Mouse (Mus musculus) embryonic facial prominence, embryonic 10.5 days (tissue): ENCODE results near the gene Stx17. TPM values are rescaled to one million over a fixed set of nuclear protein-coding genes. Genes with fewer than 3 reads are reported as not detected.

Experiments
- DNase-seq: peaks from one replicate; pipeline ENCODE4 v3.0.0-alpha.2; 2017; ENCODE audit warnings: low spot score
- H3K27ac ChIP-seq: fragments of 300-500 bp; sonication (generic); replicated peaks from 2 replicates; pipeline ENCODE4 v1.5.1; 2016; ENCODE audit warnings: mild to moderate bottlenecking
- H3K27me3 ChIP-seq: fragments of 300-500 bp; sonication (generic); replicated peaks from 2 replicates; pipeline ENCODE4 v1.6.1; 2016; ENCODE audit warnings: low read depth, mild to moderate bottlenecking; ENCODE audit not compliant: poor library complexity, severe bottlenecking
- H3K36me3 ChIP-seq: fragments of 300-500 bp; sonication (generic); replicated peaks from 2 replicates; pipeline ENCODE4 v1.6.1; 2016; ENCODE audit warnings: mild to moderate bottlenecking, moderate library complexity
- H3K4me1 ChIP-seq: fragments of 300-500 bp; sonication (generic); 2 replicates; pipeline ENCODE4 v1.6.1; 2016
- H3K4me3 ChIP-seq: fragments of 300-500 bp; sonication (generic); 2 replicates; pipeline ENCODE4 v1.5.1; 2016; ENCODE audit warnings: mild to moderate bottlenecking, moderate library complexity
- H3K9me3 ChIP-seq: fragments of 300-500 bp; sonication (generic); 2 replicates; pipeline ENCODE4 v1.6.1; 2016; ENCODE audit warnings: mild to moderate bottlenecking
- WGBS: fragments of 180-500 bp; shearing (Covaris S2); methylation state at CpG from one replicate; pipeline ENCODE4 v1.1.7; 2016; 5-methylcytosine and 5-hydroxymethylcytosine counted together
- polyA plus RNA-seq: library from polyadenylated mRNA; unstranded; fragments of >200 nt; fragmentation: Nextera tagmentation; extraction: Ambion mirVana; gene quantifications from 2 replicates; pipeline ENCODE4 v1.2.1, GENCODE M21; 2016

Gene Stx17
- polyA plus RNA-seq, 1 experiment from 2014 or later = 24.2 TPM

- WGBS = 72% methylated on average over 2 of the region's 2 CpGs
- no peak for DNase-seq
- Histone ChIP-seq H3K27ac (no peak overlapping the region), H3K36me3 (no peaks in the 10 kb centered on the region), H3K9me3 (no peaks in the 10 kb centered on the region), H3K27me3 (no peaks in the 10 kb centered on the region), H3K4me1 (no peaks in the 10 kb centered on the region), H3K4me3 (no peak overlapping the region)
Measured at GRCm38 (mm10) chr4:48108591-48108990, 16.1 kb upstream of the Stx17 start.

GRCm38 (mm10) chr4:48110331-48110730 lies 14.4 kb upstream of the Stx17 start:
- no peak overlapping the region for H3K27ac ChIP-seq
- no peaks in the 10 kb centered on the region for H3K4me1 ChIP-seq
- 91% methylated on average over 3 of the region's 3 CpGs for WGBS
- no peak overlapping the region for H3K4me3 ChIP-seq
- H3K9me3 ChIP-seq = no peaks in the 10 kb centered on the region
- no peaks in the 10 kb centered on the region for H3K27me3 ChIP-seq
- no peaks in the 10 kb centered on the region for H3K36me3 ChIP-seq
- DNase-seq = no peak

GRCm38 (mm10) chr4:48116191-48116590 lies 8.5 kb upstream of the Stx17 start:
- Histone ChIP-seq H3K27ac (no peak overlapping the region), H3K9me3 (no peaks in the 10 kb centered on the region), H3K36me3 (no peaks in the 10 kb centered on the region), H3K27me3 (no peaks in the 10 kb centered on the region), H3K4me3 (no peak overlapping the region), H3K4me1 (no peaks in the 10 kb centered on the region)
- no peak for DNase-seq
- WGBS = 66% methylated on average over 4 of the region's 4 CpGs

GRCm38 (mm10) chr4:48124416-48124772 lies 321 bp upstream of the Stx17 start:
- peak overlapping the region; percentile 81 for H3K4me3 ChIP-seq
- H3K4me1 ChIP-seq = peaks cover 13% of the 10 kb centered on the region
- H3K27me3 ChIP-seq = 0 out of 2 replicates have a peak, but pooled peaks cover 4% of the 10 kb centered on the region
- DNase-seq = no peak
- H3K9me3 ChIP-seq = no peaks in the 10 kb centered on the region
- peak overlapping the region; percentile 88; the same call in 1 of the 2 replicates for H3K27ac ChIP-seq
- 4% methylated on average over 9 of the region's 9 CpGs for WGBS
- no peaks in the 10 kb centered on the region for H3K36me3 ChIP-seq

DNA sequence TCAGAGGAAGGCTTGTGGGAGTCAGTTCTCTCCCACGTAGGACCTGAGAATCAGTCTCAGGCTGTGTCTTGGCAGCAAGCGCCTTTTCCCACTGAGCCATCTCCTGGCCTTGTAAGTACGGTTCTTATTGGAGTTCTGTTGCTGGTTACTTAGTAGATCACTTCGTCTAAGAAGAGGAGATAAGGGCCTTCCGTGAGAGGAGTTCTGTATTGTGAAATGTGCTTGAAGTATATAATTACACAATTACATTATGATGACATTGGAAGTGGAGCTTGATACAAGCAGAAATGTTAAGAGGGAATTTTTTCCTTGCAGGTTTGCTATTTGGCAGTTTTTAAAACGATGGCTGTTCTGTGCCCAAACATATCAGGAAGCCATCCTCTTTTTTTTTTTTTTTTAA lies 5.6 kb downstream of the Stx17 start:
- H3K27ac ChIP-seq = no peak overlapping the region
- no peak for DNase-seq
- H3K27me3 ChIP-seq = no peaks in the 10 kb centered on the region
- no peaks in the 10 kb centered on the region for H3K9me3 ChIP-seq
- peaks cover 2% of the 10 kb centered on the region; the same call in 1 of the 2 replicates for H3K36me3 ChIP-seq
- no peak overlapping the region for H3K4me3 ChIP-seq
- H3K4me1 ChIP-seq = peaks cover 1% of the 10 kb centered on the region; the same call in 1 of the 2 replicates
- WGBS = 88% methylated on average over 6 of the region's 6 CpGs

DNA sequence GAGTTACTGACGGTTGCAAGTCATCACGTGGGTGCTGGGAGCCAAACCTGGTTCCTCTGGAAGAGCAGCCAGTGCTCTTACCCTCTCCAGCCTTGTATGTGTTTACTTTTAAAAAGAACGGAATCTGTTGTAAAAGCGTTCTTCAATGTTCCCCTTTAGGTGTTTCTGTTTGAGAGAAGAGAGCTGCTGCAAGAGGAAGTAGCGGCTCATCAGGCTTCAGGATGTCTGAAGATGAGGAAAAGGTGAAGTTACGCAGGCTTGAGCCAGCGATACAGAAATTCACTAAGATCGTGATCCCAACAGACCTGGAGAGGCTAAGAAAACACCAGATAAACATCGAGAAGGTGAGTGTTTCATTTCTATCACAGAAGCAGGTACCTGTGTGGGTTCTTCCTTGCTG lies 6.9 kb downstream of the Stx17 start:
- H3K36me3 ChIP-seq = peaks cover 3% of the 10 kb centered on the region; the same call in 1 of the 2 replicates
- no peaks in the 10 kb centered on the region for H3K27me3 ChIP-seq
- H3K27ac ChIP-seq = no peak overlapping the region
- no peak for DNase-seq
- WGBS = 96% methylated on average over 9 of the region's 9 CpGs
- no peaks in the 10 kb centered on the region for H3K9me3 ChIP-seq
- no peaks in the 10 kb centered on the region for H3K4me1 ChIP-seq
- H3K4me3 ChIP-seq = no peak overlapping the region

- no peaks in the 10 kb centered on the region for H3K9me3 ChIP-seq
- no peak for DNase-seq
- peaks cover 3% of the 10 kb centered on the region; the same call in 1 of the 2 replicates for H3K36me3 ChIP-seq
- no peak overlapping the region for H3K27ac ChIP-seq
- no peaks in the 10 kb centered on the region for H3K4me1 ChIP-seq
- 87% methylated on average over 3 of the region's 3 CpGs for WGBS
- no peaks in the 10 kb centered on the region for H3K27me3 ChIP-seq
- H3K4me3 ChIP-seq = no peak overlapping the region
Measured at GRCm38 (mm10) chr4:48132721-48133120, 8.0 kb downstream of the Stx17 start.

DNA sequence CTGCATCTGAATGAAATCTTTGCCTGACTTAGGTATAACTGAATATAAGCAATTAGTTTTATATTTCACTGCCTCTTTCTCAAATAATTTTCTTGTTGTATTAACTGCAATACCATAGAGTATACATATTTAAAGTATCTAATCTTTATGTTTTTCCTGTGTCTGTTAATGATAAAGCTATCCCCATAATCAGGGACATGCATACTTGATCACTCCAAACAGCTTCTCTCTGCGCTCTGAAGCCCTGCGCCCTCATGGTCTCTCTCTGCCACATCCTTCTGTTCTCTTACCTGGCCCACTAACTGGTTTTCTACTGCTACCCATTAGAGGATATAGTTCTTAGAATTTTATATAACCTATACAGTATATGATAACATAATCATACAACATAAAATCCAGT lies 24.8 kb downstream of the Stx17 start:
- Histone ChIP-seq H3K27ac (no peak overlapping the region), H3K9me3 (no peaks in the 10 kb centered on the region), H3K4me3 (no peak overlapping the region), H3K27me3 (no peaks in the 10 kb centered on the region), H3K4me1 (no peaks in the 10 kb centered on the region), H3K36me3 (no peaks in the 10 kb centered on the region)
- WGBS = 93% methylated on average over 2 of the region's 2 CpGs
- DNase-seq = no peak

DNA sequence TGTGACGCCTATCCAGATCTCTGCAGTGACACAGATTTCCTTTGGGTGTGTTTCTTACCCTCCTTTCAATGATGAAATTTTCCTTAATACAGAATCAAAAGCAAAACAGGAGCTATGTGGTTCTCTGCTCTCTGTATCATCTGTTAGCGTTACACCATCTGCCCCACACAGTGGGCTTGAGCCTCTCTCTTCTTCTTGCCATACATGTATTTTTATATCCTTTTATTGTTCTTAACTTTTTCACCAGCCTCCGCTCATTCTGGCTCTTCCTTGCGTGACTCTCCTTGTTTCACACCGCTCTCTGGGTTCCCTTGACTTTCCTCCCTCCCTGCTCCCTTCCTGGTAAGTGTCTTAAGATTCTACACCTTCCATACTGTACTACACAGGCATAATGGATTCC lies 28.5 kb downstream of the Stx17 start:
- Histone ChIP-seq H3K4me1 (no peaks in the 10 kb centered on the region), H3K4me3 (no peak overlapping the region), H3K27ac (no peak overlapping the region), H3K9me3 (no peaks in the 10 kb centered on the region), H3K27me3 (no peaks in the 10 kb centered on the region), H3K36me3 (no peaks in the 10 kb centered on the region)
- no peak for DNase-seq
- WGBS = 90% methylated on average over 5 of the region's 5 CpGs

GRCm38 (mm10) chr4:48155864-48156263 lies 31.1 kb downstream of the Stx17 start:
- Histone ChIP-seq H3K9me3 (no peaks in the 10 kb centered on the region), H3K27ac (no peak overlapping the region), H3K4me3 (no peak overlapping the region), H3K27me3 (no peaks in the 10 kb centered on the region), H3K4me1 (no peaks in the 10 kb centered on the region), H3K36me3 (no peaks in the 10 kb centered on the region; the same call in 1 of the 2 replicates)
- 59% methylated on average over 1 of the region's 1 CpGs for WGBS
- no peak for DNase-seq

DNA sequence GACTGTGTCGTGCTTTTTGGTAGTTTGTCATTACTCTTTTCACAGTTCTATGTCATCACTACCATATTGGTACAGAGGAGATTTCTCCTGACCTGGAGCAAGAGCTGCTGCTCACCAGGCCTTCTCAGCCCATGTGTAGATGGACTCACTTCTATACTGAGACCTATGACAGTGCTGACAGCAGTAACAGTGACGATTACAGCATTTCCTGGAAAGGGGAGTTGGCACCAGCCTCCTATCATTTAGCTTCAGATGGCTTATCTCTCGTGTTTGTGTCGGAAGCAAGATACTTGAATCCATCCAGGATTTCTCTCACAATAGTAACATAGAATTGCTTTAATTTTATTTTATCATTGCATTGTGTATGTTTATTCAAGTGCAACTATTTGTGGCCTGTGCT lies 35.7 kb downstream of the Stx17 start:
- no peak for DNase-seq
- 90% methylated on average over 4 of the region's 4 CpGs for WGBS
- Histone ChIP-seq H3K9me3 (no peaks in the 10 kb centered on the region), H3K27me3 (no peaks in the 10 kb centered on the region), H3K4me3 (no peak overlapping the region), H3K27ac (no peak overlapping the region), H3K36me3 (no peaks in the 10 kb centered on the region; the same call in 1 of the 2 replicates), H3K4me1 (no peaks in the 10 kb centered on the region)

GRCm38 (mm10) chr4:48163851-48164250 lies 39.1 kb downstream of the Stx17 start:
- 84% methylated on average over 5 of the region's 5 CpGs for WGBS

DNA sequence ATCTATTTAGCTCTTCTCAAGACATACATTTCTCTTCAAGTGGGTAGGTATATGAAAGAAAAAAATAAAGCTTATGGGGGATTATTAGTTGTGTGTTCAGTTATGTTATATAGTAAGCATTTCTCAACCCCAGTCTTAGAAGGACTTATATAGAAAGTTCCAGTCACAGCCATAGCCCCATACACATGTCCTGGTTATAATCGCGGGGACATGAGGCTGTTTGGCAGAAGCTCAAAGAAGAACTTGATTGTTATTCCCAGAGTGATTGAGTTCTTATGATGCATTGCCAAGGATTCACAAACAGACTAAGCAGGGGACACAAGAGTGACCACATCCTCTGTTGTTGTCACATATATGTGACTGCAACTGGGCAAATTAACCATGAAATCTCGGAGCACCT lies 51.0 kb downstream of the Stx17 start:
- H3K36me3 ChIP-seq = no peaks in the 10 kb centered on the region
- H3K9me3 ChIP-seq = no peaks in the 10 kb centered on the region
- H3K4me3 ChIP-seq = no peak overlapping the region
- no peak for DNase-seq
- H3K27ac ChIP-seq = no peak overlapping the region
- no peaks in the 10 kb centered on the region for H3K4me1 ChIP-seq
- WGBS = 94% methylated on average over 3 of the region's 3 CpGs
- H3K27me3 ChIP-seq = no peaks in the 10 kb centered on the region

More at GRCm38 (mm10) chr4:48163851-48164250, 39.1 kb downstream of the Stx17 start:
- Histone ChIP-seq H3K4me3 (no peak overlapping the region), H3K36me3 (peaks cover 8% of the 10 kb centered on the region), H3K9me3 (no peaks in the 10 kb centered on the region), H3K27ac (no peak overlapping the region), H3K27me3 (no peaks in the 10 kb centered on the region), H3K4me1 (no peaks in the 10 kb centered on the region)
- DNase-seq = no peak

GRCm38 (mm10) chr4:48180922-48181321 lies 56.2 kb downstream of the Stx17 start:
- Histone ChIP-seq H3K9me3 (no peaks in the 10 kb centered on the region), H3K4me1 (peaks cover 3% of the 10 kb centered on the region; the same call in 1 of the 2 replicates), H3K27me3 (no peaks in the 10 kb centered on the region), H3K27ac (no peak overlapping the region), H3K4me3 (no peak overlapping the region), H3K36me3 (no peaks in the 10 kb centered on the region; the same call in 1 of the 2 replicates)
- 25% methylated on average over 2 of the region's 2 CpGs for WGBS
- no peak for DNase-seq
